Mouse (Mus musculus) T-helper 2 cell (primary cell): ENCODE results near the gene Tmem59.

ENCODE experiments used
- in situ Hi-C: fragments of 300-600 bp; cut with MboI, MseI; formaldehyde crosslinking; loops from one replicate; pipeline ENCODE4 v1.15.1; 2025; ENCODE audit warnings: high pct_unique_total_duplicates

Gene Tmem59

DNA sequence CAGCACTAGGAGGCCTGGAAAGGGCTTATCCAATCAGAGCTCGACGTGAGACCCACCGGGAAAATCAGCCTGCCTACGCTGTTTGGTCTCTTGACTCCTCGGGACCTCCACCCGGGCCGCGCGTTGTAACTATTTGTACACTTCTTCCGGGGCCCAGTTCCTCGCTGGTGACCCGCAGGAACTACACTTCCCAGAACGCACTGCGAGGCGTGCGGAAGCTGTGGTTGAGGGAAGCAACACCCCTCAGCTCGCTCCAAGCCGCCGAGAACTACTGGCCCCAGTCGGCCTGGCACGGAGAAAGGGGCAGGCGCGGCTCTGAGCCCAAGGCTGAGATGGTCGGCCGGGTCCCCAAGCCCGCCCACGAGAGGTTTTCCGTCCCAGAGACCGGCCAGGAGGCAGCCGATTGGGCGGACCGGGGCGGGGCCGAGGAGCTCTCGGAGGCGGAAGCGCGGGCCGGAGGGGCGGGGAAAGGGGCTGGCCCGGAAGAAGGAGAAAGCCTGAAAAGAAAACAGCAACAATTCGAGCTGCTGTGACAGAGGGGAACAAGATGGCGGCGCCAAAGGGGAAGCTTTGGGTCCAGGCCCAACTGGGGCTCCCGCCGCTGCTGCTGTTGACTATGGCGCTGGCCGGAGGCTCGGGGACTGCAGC, at the start of gene Tmem59:
TSS of gene Tmem59 (plus strand) at position 218 of the 648 bp plus-strand sequence.
- in situ Hi-C loops = no loop called here

DNA sequence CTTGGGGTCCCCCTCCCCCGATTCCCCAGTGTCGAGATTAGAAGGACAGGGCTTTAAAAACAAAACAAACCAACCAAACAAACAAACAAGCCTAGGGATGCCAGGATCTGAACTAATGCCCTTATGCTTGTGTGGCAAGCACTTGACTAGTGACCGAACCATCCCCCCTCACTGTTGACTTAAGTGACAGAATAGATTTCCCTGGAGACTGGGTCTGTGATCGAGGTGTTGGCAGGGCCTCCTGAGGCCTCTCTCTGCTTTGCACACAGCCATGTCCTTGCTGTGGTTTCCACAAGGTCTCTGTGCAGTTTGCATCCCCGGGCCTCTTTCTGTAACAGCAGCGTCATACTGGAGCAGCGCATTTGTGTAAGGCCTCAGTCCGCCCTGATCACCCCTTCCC, 48.8 kb upstream of the Tmem59 start:
- in situ Hi-C loops = no loop called here

DNA sequence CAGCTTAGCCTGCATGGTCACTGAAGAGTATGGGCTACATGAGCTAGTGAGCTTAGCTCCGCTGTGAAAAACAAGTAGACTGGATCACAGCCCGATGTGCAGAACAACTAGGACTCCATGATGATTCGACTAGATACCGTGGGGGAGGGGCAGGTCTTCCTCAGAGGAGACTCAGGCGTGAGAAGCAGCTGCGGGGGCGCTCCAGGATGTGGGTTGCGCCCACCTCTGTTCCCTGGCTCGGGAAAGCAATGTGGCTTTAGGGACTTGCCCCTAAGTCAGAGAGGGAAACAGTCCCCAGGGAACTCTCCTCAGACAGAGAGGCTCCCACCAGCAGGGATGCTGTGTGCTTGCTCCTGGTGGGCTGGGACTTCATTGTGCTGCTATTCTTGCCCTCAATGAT, 47.7 kb upstream of the Tmem59 start:
- in situ Hi-C loops = loop anchor here (10.0 kb wide), 1 partner anchor 116 kb away; no protein-coding TSS in a partner anchor

DNA sequence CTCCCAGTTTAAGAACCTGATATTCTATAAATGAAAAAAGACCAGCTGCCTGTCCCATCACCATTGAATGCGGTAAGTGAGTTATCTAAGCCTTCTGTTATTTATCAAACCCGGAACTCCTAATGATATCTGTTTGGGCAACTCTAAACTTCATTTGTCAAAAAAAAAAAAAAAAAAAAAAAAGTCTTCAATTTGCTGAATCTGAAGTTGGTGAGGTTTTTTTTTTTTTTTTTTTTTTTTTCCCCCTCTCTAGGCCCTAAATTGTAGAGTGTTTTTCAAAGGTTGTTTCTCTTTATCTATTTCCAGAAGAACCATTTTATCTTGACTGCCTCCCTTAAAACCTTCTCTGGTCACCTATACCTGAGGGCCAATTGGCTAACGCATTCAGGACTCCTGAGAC, 43.3 kb upstream of the Tmem59 start:
- in situ Hi-C loops = loop anchor here (10.0 kb wide), 1 partner anchor 120 kb away; no protein-coding TSS in a partner anchor

DNA sequence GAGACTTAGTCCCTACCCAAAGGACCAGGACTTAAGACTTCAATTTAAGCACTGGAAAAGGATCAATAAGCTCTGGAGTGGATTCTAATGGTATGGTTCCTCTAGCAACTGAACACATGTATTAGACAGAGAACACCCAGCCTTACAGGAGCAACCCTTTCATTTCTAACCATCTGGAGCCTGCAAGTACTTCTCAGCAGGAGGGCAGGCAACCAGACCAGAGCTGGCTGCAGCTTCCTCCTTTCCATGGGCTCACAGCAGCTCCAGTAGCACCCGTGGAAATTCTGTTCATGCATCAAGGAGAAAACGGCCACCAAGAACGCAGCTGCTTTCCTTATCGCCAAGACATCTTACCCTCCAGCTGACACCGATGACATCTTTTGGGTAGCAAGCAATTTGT, 42.5 kb upstream of the Tmem59 start:
- in situ Hi-C loops = loop anchor here (10.0 kb wide), 1 partner anchor 121 kb away; no protein-coding TSS in a partner anchor

DNA sequence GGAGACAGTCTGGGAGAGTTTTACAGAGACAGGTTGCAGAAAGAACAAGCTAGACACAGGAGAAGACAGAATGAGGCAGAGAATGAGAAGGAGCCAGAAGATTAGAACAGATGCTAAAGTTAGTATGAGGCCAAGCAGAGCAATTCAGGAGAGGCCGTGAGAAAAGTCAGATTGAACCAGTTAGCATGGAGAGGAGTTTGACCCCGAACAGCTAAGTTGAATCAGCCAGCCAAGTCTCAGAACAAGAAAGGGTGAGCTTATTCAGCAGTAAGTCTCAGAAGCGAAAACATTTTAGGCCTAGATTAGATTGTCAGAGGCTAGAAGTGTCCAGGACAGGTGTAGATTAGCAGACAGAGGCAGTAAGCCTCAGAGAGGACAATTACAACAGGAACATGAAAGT, 41.7 kb upstream of the Tmem59 start:
- in situ Hi-C loops = loop anchor here (10.0 kb wide), 1 partner anchor 122 kb away; no protein-coding TSS in a partner anchor

DNA sequence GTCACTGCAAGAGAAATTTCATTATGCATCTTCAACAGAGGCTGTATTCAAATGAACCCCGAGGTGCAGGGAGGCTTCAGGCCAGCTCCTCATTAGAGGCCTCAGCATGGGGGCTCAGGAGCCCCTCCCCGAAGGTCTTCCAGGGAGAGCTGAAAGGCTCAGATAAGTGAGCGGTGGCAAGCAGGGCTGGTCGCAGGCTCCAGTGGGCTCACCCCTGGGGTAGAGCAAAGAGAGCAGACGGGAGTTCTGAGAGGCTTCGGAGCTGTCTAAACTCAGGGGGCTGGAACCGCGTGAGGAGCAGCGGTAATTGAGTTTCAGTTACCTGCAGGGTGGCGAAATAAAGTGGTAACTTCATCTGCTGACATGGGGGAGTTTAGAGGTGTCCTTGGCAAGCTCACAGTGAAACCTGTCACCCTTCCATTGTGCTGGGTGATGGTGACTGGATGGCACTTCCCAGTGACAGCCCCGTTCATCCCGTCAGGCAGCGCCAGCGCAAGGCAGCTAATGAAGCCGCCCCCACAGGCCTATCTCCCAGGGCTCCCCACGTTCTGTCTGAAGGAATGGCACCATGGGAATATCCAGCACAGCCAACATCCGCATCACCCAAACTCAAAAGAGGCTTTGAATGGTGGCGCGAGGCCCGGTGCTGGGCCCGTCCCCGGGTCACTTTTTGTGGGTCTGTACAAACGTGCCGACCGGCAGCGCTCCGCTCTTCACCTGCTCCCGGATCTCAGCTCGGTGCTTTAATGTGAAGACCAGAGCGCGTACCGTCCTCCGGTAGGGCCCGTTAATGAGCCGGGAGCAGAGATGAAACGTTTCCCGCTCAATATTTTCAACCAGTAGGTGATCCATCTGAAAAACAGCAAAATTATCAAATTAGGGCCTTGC, 39.0 kb upstream of the Tmem59 start:
- in situ Hi-C loops = loop anchor here (10.0 kb wide), 1 partner anchor 124 kb away; no protein-coding TSS in a partner anchor

DNA sequence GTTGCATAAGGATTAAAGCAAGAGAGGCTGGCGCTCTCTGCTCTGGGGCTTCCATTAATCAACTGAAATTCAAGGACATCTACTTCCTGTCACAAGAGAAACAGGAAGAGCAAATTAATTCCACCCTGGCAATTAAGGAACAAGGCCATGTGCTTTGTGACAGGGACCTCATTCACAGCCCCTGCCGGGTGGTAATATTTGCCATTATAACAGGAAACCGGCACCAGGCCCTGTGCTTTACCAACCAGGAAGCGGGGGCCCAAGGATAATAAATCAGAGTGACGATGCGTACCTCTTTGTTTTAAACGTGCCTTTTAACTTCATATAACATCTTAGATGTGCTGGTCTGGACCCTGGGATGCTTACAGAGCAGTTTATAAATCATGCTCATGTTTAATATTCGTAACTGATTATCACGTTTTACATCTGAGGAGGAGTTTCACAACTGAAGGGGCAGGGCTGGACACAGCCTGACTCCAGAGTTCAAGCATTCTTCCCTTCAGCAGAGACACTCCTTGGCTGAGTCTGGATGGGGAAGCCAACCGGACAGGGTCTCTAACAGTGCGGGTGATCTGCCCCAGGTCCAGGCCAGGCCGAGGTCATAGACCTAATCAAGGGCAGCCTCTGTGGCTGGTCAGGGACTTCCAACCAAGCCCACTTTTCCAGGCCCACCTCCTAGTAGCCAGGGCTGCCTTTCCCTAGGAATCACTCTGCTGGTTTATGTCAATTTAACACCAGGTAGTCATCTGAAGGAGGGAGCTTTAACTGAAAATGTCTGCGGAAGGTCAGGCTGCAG, 38.2 kb upstream of the Tmem59 start:
- in situ Hi-C loops = loop anchor here (10.0 kb wide), 1 partner anchor 125 kb away; no protein-coding TSS in a partner anchor

DNA sequence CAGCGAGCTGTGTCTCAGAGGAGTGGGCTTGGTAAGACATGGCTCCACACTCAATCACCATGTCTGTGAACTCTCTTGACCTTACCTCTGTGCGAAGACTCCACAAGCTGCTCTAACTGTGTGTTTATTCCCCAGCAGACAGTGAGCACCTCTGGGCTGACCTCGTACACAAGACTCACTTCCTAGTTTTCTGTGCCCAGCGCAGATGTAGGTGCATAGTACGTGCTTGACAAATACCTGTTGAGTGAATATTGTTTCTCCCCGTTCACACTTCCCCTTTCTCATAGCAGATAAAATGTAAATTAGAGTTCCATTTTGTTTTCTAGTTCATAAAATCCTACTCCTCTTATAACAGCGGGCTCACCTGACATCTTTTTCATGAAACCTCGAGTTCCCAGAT, 34.7 kb upstream of the Tmem59 start:
- in situ Hi-C loops = no loop called here

DNA sequence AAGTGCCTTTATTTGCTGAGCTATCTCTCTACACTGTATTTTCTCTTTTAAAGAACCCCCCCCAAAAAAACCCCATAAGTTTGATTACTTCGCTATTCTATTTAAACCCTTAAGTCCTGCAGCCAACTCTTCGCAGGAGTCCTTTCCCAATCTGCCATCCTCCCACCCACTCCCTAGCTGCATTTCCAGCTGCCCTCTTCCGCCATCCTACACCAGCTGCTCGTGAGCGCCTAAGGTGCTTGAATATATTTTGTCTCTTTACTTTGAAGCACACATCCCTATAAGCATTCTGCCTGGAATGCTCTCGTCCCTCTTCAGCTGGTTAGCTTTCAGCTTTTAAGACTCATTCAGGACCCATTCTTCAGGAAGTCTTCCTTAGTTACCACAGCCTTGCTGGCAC, 27.2 kb upstream of the Tmem59 start:
- in situ Hi-C loops = no loop called here

DNA sequence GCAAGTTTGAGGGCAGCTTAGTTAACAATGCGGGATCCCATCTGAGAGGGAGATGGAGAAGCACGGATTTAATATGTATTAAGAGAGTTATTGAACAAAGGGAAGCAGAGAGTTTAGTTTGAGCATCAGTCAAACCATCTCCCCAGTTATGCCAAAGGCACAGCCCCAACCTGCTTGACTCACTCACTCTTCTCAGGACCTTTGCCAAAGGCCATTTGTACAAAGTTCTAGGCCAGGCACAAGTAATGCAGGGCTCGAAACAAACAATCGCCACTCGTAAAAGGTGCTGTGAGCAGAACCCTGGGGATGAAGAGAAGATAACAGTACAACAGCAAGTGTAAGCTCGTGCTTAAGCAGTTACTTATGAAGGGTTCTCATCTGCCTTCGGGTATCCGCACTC, 25.6 kb upstream of the Tmem59 start:
- in situ Hi-C loops = no loop called here

DNA sequence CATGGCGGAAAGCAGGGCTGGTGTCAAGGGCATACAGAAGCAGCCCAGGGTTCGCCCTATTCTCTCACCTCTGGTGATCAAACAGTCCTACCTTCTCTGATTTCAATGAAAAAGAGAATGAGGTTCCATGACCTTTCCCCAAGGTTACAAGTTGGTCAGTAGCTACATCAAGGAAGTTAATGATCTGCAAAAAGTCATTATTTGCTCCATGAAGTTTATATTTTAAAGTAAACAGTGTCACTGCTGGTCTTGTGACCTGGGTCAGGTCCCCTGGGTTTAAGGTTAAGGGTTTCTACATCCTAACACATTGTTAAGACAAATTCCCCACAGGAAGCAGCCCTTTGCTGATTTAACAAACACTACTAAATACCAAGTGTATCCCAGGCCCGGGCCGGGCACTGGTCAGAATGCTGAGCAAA, 21.2 kb upstream of the Tmem59 start:
- in situ Hi-C loops = no loop called here

DNA sequence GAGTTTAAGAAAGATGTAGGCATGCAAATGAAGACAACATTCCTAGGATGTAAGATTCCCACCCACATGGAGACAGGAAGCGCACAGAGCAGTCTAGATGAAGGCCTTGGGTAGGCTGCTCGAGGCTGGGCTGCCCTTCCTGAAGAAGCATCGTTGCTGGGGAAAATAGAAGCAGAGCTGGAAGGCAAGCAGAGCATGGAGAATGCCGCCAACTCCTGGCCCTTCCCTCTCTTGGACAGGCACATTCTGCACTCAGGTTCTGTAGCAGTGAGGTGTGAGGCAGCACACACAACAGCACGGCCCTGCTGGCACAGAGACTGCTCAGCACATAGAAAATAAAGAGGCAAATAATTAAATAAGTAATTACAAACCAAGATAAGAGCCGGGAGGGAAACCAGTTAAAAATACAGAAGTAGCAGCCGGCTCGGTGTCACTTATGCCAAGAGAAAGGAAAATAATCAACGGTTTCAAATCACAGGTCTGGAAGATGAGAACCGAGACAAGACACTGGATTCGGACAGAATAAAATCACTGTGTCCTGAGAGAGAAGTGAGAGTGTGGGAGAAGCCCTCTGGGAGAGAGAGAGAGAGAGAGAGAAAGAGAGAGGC, 18.9 kb upstream of the Tmem59 start:
- in situ Hi-C loops = no loop called here

DNA sequence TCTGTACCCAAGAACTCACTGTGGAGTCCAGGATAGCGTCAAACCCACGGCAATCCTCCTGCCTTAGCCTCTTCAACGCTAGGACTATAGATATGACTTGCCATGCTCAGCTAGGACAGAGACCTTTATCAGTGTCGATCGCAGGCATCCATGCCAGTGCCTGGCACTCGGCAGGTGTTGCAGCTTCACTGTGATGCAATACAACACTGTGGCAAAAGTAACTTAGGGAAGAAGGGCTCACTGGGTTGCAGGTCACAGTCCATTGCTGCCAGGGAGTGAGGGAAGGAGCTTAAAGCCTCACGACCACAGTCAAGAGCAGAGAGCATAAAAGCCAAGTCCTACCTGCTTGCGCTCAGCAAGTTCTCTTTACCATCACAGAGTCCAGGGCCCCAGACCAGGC, 18.0 kb upstream of the Tmem59 start:
- in situ Hi-C loops = loop anchor here (10.0 kb wide), 1 partner anchor 345 kb away; no protein-coding TSS in a partner anchor

DNA sequence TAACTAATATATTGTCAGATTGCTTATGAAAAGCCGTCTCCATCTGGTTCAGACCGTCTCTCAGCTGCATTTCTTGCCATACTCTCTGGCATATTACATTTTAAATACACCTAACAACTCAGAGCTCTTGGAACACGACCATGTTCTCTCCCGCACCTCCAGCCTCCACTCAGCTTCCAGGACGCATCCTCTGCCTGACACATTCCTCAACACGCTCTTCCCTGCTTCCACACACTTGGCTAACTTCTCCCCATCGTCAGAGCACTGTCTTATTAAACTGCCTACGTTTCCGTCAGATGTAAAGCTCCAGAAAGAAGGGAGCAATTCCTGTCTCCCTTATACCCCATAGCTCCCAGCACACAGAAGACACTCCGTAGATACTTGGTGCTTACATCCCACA, 14.9 kb upstream of the Tmem59 start:
- in situ Hi-C loops = loop anchor here (10.0 kb wide), 1 partner anchor 349 kb away; no protein-coding TSS in a partner anchor

DNA sequence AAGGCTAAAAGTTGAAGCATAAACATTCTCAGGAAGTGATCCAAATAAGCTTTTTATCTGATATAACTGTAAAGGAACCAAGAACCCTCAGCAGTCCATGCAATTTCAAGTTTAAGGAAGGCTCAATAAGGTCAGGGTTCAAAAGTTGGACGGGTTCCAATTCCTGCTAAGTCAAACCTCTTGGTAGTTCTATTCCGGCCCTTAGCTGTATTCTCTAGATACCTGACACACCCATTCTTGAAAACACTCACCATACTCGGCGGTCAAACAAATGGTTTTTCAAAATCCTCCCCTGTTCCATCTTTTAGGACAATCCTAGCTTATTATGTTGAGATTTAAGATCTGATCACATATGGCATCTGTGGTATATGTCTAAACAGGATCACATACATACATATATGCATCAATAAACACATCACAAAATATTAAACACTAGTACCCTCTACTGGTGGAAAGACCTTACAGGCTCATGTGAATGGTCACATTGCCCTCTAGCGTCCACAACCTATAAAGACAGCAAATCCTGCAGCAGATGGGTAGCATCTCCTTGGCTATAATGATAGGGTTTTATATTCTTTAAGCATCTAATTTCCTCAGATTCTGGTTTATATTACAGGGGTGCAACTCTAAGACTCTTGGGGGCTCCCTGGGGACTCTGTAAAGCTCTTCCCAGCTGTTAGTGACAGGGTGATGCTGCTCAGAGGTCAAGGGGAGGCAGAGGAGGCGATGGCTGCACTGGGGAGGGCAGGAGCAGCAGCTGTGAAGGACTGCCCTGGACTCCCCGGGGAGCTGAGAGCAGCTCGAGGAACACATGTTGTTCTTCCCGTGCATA, 14.2 kb upstream of the Tmem59 start:
- in situ Hi-C loops = loop anchor here (10.0 kb wide), 1 partner anchor 349 kb away; no protein-coding TSS in a partner anchor

DNA sequence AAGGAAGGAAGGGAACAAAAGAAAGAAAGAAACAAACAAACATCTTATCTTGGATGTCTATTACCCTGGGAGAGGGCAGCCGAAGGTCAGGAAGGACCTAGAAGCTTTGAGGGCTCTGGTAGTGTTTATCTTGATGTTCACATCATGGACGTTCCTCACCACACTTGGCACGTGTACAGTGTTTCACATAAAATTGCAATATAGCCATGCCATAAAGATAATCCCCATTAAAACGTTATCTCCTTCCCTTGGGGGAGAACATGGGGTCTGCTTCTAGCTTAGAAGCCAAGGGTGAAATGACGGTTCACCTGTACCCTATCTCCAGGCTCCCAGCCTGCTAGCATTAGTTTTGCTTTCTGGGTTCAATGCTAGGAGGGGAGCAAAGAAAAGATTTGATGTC, 11.5 kb upstream of the Tmem59 start:
- in situ Hi-C loops = loop anchor here (5.0 to 10.0 kb wide), 2 partner anchors 249 to 352 kb away; no protein-coding TSS in a partner anchor

DNA sequence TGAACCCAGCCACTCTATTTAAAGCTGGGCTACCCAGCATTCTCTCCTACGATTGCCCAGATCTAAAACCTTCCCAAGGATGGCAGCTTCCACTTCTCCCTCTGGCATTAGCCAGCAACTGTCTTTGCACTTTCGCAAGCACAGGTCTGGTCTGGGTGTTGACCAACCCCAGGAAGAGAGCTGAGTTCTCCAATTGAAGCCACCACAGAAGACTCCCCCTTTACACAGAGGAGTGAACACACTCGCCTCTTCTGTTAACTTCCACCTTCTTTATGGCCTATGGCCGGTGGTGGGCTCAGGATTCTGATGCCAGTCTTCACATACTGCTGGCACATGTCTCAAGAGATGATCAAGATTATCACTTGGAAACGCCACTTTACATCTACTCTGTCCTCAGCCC, 10.4 kb upstream of the Tmem59 start:
- in situ Hi-C loops = loop anchor here (5.0 to 10.0 kb wide), 2 partner anchors 250 to 353 kb away; no protein-coding TSS in a partner anchor

DNA sequence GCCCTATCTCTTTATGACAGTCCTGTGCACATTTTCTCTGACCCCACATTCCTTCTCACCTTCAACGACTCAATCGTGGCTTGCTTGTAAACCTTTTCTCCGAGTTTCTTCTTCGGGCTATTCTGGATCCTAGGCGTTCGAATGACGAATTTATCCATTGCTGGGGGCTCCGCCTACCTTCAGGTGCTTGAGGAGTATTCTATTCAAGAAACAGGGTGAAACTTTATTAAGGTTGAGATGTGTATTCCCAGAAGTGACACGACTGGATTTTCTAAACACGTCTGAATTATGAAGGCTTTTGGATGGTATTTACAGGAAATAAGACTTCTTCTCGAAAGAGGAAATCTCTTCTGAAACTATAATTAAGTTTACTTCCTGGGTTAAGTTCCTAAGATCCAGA, 693 bp upstream of the Tmem59 start:
- in situ Hi-C loops = no loop called here

DNA sequence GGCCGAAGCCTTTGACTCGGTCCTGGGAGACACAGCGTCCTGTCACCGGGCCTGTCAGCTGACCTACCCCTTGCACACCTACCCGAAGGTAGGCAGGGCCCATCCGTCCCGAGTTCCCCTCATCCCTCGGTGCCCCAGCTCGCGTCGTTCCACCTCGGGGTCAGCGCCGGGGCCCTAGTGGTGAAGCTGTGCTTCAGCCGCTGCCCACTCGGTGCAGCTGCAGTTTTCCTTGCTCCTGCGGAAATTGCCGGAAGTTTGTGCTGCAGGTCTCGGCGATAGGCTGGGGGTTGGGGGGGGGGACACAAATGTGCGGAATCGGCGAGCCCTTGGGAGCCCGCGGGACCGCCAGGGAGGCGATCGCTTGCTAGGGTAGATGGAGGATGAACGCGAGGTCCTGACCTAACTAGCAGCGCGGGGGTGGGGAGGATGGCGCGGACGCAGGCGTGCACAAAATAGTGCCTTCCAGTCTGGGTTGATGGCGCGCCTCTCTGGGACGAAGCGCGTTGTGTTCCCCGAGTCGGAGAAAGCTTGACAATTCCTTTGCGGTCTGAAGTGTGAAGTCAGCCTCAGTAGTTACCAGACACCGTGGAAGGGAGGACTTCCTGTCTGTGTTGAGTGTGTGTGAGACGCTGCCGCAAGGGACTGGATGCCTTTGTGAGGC, 761 bp downstream of the Tmem59 start, which contains the start of gene Tceanc2:
TSS of gene Tceanc2 (minus strand) at position 287 of the 661 bp plus-strand sequence.
- in situ Hi-C loops = no loop called here
